Mouse (Mus musculus): ENCODE results near the gene Pole4.

DNA sequence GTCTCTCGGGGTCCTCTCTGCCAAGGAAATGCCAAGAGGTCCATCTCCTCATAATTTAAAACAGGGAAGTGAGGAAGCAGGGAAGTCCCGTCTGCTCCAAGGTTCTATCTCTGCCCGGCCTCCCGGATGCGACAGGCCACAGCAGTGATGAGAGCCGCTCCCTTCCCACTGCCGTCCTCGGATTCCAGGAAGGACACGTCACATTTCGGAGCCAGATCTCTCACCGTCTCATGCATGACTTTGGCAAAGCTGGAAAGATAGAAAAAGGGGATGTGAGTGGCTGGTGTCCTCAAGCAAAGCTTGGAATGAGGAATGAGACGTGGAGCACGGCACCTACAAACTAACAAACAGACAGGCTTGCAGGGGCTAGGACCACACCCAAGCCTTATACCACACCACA is 22.0 kb upstream of the Pole4 start:
- TF ChIP-seq CTCF (IDR thresholded peaks at IDR 0.05; ENCODE audit: low read depth, low read length) (no peak), POLR2A (IDR thresholded peaks at IDR 0.05; ENCODE audit: insufficient read depth, low read length) (no peak), EP300 (IDR thresholded peaks at IDR 0.05; ENCODE audit: insufficient read depth, low read depth, low read length) (no peak)

Data from ES-Bruce4 (cell line).